Mouse (Mus musculus) hindbrain, embryonic 13.5 days (tissue): Measurements from ENCODE around the gene Dido1. TPM values are rescaled to one million over a fixed set of nuclear protein-coding genes. Genes with fewer than 3 reads are reported as not detected.
A peak's percentile ranks its signal among the peaks of the same experiment; 100 is the strongest.

Experiments
- ATAC-seq: fragments of 200-750 bp; cut with Nextera tagmentation; 2 replicates; pipeline ENCODE4 v1.8.0; 2017; ENCODE audit warnings: moderate TSS enrichment; ENCODE audit not compliant: low FRiP score
- H3K27ac ChIP-seq: fragments of 300-500 bp; sonication (generic); 2 replicates; pipeline ENCODE4 v1.5.1; 2015; ENCODE audit warnings: inconsistent platforms, mild to moderate bottlenecking, moderate library complexity
- H3K27me3 ChIP-seq: fragments of 300-500 bp; sonication (generic); 2 replicates; pipeline ENCODE4 v1.6.1; 2015; ENCODE audit warnings: mild to moderate bottlenecking, inconsistent platforms
- H3K36me3 ChIP-seq: fragments of 300-500 bp; sonication (generic); 2 replicates; pipeline ENCODE4 v1.6.1; 2015; ENCODE audit warnings: mild to moderate bottlenecking, inconsistent platforms
- H3K4me1 ChIP-seq: fragments of 300-500 bp; sonication (generic); replicated peaks from 2 replicates; pipeline ENCODE4 v1.6.1; 2015; ENCODE audit warnings: inconsistent platforms
- H3K4me2 ChIP-seq: fragments of 300-500 bp; sonication (generic); 2 replicates; pipeline ENCODE4 v1.6.1; 2015; ENCODE audit warnings: inconsistent platforms, mild to moderate bottlenecking, moderate library complexity
- H3K4me3 ChIP-seq: fragments of 300-500 bp; sonication (generic); 2 replicates; pipeline ENCODE4 v1.5.1; 2015; ENCODE audit warnings: mild to moderate bottlenecking, inconsistent platforms
- H3K9ac ChIP-seq: fragments of 300-500 bp; sonication (generic); 2 replicates; pipeline ENCODE4 v1.6.1; 2015; ENCODE audit warnings: mild to moderate bottlenecking, inconsistent platforms
- H3K9me3 ChIP-seq: fragments of 300-500 bp; sonication (generic); 2 replicates; pipeline ENCODE4 v1.6.1; 2016; ENCODE audit warnings: inconsistent platforms
- WGBS: fragments of 180-500 bp; shearing (Covaris S2); methylation state at CpG from one replicate; pipeline ENCODE4 v1.1.7; 2015; 5-methylcytosine and 5-hydroxymethylcytosine counted together
- polyA plus RNA-seq: library from polyadenylated mRNA; unstranded; fragments of >200 nt; fragmentation: Nextera tagmentation; extraction: Ambion mirVana; gene quantifications from 2 replicates; pipeline ENCODE4 v1.2.1, GENCODE M21; 2015

Gene Dido1
- polyA plus RNA-seq, 1 experiment from 2014 or later: 29.7 TPM

DNA sequence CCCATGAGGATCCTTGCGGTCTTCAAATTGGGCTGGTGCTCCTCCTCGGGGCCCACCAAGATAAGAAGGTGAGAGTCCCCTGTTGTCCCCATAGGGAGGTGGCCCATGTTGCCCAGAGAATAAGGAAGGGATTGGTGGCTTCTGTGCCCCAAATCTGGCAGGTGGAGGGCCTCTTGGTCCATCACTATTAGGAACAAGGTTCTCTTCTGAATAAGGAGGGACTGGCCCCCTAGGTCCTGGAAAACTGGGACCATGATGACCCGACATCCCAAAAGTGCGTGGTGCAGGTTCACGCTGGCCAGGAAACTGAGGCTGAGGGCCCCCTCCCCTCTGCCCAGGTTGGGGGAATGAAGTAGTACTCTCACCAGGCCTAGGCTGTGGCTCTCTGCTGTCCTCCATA is 49.3 kb downstream of the Dido1 start:
- no peak for ATAC-seq
- Histone ChIP-seq H3K4me3 (no peak overlapping the region), H3K27ac (no peak overlapping the region), H3K4me1 (peaks cover 12% of the 10 kb centered on the region), H3K9me3 (no peaks in the 10 kb centered on the region), H3K27me3 (no peaks in the 10 kb centered on the region), H3K9ac (0 out of 2 replicates have a peak overlapping the region, but pooled peaks have one; percentile 72), H3K36me3 (peaks cover 33% of the 10 kb centered on the region), H3K4me2 (no peak overlapping the region)
- WGBS: 96% methylated on average over 5 of the region's 5 CpGs

DNA sequence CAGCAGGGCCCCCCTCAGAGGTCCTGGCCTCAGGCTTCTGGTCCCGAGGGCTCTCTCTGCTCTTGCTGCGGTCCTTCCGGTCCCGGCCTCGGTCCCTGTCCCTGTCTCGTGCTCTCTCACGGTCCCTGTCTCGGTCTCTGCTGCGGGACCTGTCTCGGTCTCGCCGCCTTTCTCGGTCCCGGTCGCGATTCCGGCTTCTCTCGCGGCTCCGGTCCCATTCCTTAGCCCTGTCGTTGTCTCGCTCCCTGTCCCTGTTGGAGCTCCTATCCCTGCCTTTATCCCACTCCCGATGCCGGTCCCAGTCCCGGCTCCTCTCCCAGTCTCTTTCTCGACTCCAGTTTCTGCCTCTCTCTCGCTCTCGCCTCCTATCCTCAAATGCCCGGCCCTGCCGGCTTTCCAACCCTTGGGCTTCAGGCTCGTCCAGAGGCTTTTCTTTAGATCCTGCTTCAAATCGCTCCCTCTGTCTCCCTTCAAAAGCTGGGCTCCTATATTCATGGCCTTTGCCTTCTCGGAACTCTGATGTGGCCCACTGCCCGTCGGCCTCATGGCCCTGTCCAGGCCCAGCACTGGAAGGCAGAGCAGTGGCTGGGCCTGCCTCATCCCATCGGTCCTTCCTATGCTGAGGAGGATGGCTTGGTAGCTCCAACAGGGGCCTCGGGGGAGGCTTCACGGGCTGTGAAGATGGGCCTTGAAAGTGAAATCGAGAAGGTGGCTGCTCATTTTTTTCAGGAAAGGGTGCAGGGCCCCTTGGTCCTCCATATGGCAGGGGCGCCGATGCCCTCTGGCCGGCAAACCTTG is 50.2 kb downstream of the Dido1 start:
- Histone ChIP-seq H3K4me2 (peak overlapping the region; percentile 52), H3K4me3 (peak overlapping the region; percentile 17; the same call in 1 of the 2 replicates), H3K9me3 (no peaks in the 10 kb centered on the region), H3K27ac (no peak overlapping the region), H3K36me3 (peaks cover 24% of the 10 kb centered on the region), H3K4me1 (peaks cover 12% of the 10 kb centered on the region), H3K9ac (peak overlapping the region; percentile 72), H3K27me3 (no peaks in the 10 kb centered on the region)
- WGBS: 29% methylated on average over 42 of the region's 42 CpGs
- peak; percentile 30; the same call in 1 of the 2 replicates for ATAC-seq

DNA sequence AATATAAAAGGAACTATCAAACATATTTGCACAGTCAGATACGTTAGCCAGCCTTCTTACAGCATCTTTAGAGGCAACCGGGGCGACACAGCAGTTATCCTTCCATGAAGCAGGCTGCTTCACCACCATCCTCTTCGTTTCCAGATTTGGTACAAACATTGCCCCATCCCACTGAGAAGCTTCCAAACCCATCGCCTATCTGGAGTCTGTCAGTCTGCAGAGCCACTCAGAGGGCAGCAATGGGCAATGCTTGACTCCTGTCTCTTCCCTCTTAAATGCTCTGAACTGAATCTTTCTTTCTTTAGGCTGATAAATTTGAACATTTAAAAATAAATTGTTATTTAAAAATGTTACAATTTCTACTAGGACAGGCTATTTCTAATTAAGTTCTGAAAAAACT is 51.4 kb downstream of the Dido1 start:
- Histone ChIP-seq H3K27ac (no peak overlapping the region), H3K4me1 (peaks cover 12% of the 10 kb centered on the region), H3K36me3 (peaks cover 20% of the 10 kb centered on the region), H3K4me3 (no peak overlapping the region), H3K27me3 (no peaks in the 10 kb centered on the region), H3K4me2 (no peak overlapping the region), H3K9me3 (no peaks in the 10 kb centered on the region), H3K9ac (no peak overlapping the region)
- WGBS: 94% methylated on average over 5 of the region's 5 CpGs
- ATAC-seq: no peak

DNA sequence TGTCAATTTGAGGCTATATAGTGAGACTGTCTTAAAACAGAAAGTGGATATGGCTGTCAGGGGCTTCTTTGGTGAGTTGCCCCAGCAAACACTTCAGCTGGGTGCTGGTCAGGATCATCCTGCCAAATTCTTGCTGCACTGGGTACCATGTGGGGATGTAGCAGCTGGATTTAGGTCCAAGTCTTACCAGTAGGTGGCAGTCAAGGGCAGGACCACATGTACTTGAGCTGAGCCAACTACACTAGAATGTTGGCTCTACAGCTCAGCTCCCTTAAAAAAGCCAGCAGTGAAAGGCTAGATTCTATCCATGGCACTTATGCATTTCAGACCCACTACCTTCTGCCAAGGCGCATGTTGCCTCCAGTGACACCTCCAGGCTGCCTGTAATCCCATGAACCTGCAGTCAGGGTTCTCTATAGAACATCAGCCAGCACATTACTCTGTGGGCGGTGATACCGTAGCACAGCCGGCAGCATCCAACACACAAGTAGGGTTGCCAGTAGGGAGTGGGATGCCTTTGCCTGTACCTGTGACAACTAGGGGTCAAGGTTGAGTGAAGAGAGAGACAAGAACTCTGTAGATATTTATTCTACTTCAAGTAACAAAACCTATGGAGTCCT is 52.3 kb downstream of the Dido1 start:
- peak; percentile 61; the same call in 1 of the 2 replicates for ATAC-seq
- no peak overlapping the region for H3K4me2 ChIP-seq
- no peak overlapping the region for H3K4me3 ChIP-seq
- peaks cover 12% of the 10 kb centered on the region for H3K4me1 ChIP-seq
- H3K27ac ChIP-seq: no peak overlapping the region
- H3K36me3 ChIP-seq: peaks cover 20% of the 10 kb centered on the region
- WGBS: 73% methylated on average over 4 of the region's 4 CpGs
- H3K9ac ChIP-seq: no peak overlapping the region
- no peaks in the 10 kb centered on the region for H3K9me3 ChIP-seq
- H3K27me3 ChIP-seq: no peaks in the 10 kb centered on the region

GRCm38 (mm10) chr2:180655150-180655549 is 54.6 kb downstream of the Dido1 start:
- 29% methylated on average over 6 of the region's 6 CpGs for WGBS

GRCm38 (mm10) chr2:180654666-180655065 is 55.1 kb downstream of the Dido1 start:
- no peak overlapping the region for H3K4me3 ChIP-seq
- H3K9ac ChIP-seq: no peak overlapping the region
- H3K9me3 ChIP-seq: no peaks in the 10 kb centered on the region
- ATAC-seq: no peak
- no peaks in the 10 kb centered on the region for H3K27me3 ChIP-seq
- H3K4me2 ChIP-seq: no peak overlapping the region
- H3K36me3 ChIP-seq: no peaks in the 10 kb centered on the region
- H3K27ac ChIP-seq: no peak overlapping the region
- 86% methylated on average over 7 of the region's 7 CpGs for WGBS
- H3K4me1 ChIP-seq: peaks cover 6% of the 10 kb centered on the region

More at GRCm38 (mm10) chr2:180655150-180655549, 54.6 kb downstream of the Dido1 start:
- Histone ChIP-seq H3K4me1 (peaks cover 11% of the 10 kb centered on the region), H3K9ac (no peak overlapping the region), H3K4me2 (no peak overlapping the region), H3K27ac (no peak overlapping the region), H3K27me3 (no peaks in the 10 kb centered on the region), H3K4me3 (no peak overlapping the region), H3K9me3 (no peaks in the 10 kb centered on the region), H3K36me3 (no peaks in the 10 kb centered on the region; the same call in 1 of the 2 replicates)
- no peak for ATAC-seq

GRCm38 (mm10) chr2:180646841-180647240 is 63.0 kb downstream of the Dido1 start:
- Histone ChIP-seq H3K27me3 (peaks cover 42% of the 10 kb centered on the region), H3K9ac (no peak overlapping the region), H3K9me3 (peaks cover 20% of the 10 kb centered on the region), H3K36me3 (peaks cover 3% of the 10 kb centered on the region; the same call in 1 of the 2 replicates), H3K4me3 (no peak overlapping the region), H3K4me1 (peaks cover 3% of the 10 kb centered on the region; the same call in 1 of the 2 replicates), H3K27ac (no peak overlapping the region), H3K4me2 (no peak overlapping the region)
- ATAC-seq: no peak

DNA sequence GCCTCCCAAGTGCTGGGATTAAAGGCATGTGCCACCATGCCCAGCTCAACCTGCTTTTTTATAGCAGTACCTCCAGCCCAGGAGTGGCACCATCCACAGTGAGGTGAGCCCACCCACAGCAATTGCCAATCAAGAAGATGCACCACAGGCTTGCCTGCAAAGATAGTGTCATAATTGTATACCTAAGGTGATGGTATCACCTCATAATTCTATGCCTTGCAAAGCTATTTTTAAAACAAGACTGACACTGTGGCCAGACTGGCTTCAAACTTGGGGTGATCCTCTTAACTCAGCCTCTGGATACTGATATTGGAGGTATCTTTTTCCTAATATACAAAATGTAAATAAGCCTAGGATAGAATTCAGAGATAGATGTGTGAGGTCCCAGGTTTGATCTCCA is 66.2 kb downstream of the Dido1 start:
- peaks cover 6% of the 10 kb centered on the region; the same call in 1 of the 2 replicates for H3K4me1 ChIP-seq
- H3K36me3 ChIP-seq: peaks cover 3% of the 10 kb centered on the region; the same call in 1 of the 2 replicates
- H3K4me2 ChIP-seq: no peak overlapping the region
- no peak for ATAC-seq
- H3K9ac ChIP-seq: no peak overlapping the region
- H3K27me3 ChIP-seq: peaks cover 68% of the 10 kb centered on the region
- no peak overlapping the region for H3K27ac ChIP-seq
- peaks cover 20% of the 10 kb centered on the region for H3K9me3 ChIP-seq
- no peak overlapping the region for H3K4me3 ChIP-seq

DNA sequence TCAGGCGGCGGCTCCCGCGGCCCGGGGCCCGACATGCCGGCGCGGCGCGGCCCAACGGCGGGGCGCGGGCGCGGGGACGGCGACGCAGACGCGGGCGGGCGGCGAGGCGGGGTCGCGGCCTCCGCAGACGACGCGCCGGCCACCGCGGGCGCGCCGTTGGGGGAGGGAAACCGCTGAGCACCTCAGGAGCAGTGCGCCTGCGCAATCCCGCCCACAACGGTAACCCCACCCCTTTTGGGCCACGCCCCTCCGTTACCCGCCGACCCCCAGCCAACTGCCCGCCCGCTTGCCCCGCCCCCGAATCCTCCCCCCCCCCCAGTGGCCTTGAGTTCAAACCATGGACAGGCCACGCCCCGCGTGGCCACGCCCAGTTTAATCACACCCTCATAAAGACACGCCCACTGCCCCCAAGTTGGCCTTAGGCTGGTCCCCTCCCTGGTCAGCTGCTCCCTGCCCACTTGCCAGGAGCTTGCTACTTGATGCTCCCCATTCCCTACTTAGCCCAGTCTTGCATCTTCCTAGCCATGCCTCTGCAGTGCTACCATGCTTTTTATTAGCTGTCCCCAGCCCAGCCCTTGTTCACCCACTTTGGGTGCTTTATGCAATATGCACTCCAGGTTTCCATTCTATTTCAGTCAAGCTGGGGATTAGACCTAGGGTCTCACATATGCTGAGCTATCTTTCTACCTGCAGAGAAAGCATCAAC is 67.1 kb downstream of the Dido1 start, which contains the start of gene Tcfl5:
Tcfl5 (minus strand) TSS at position 154 of the 706 bp plus-strand sequence.
- Histone ChIP-seq H3K9ac (peak within 1 kb of the TSS; percentile 43; the same call in 1 of the 2 replicates), H3K4me1 (peaks cover 6% of the 10 kb centered on the region; the same call in 1 of the 2 replicates), H3K4me2 (peak within 1 kb of the TSS; percentile 53), H3K27me3 (peaks cover 64% of the 10 kb centered on the region), H3K9me3 (peaks cover 20% of the 10 kb centered on the region), H3K27ac (no peak within 1 kb of the TSS), H3K36me3 (peaks cover 3% of the 10 kb centered on the region; the same call in 1 of the 2 replicates), H3K4me3 (peak within 1 kb of the TSS; percentile 43)
- WGBS: 6% methylated on average over 38 of the region's 56 CpGs
- ATAC-seq: no peak

DNA sequence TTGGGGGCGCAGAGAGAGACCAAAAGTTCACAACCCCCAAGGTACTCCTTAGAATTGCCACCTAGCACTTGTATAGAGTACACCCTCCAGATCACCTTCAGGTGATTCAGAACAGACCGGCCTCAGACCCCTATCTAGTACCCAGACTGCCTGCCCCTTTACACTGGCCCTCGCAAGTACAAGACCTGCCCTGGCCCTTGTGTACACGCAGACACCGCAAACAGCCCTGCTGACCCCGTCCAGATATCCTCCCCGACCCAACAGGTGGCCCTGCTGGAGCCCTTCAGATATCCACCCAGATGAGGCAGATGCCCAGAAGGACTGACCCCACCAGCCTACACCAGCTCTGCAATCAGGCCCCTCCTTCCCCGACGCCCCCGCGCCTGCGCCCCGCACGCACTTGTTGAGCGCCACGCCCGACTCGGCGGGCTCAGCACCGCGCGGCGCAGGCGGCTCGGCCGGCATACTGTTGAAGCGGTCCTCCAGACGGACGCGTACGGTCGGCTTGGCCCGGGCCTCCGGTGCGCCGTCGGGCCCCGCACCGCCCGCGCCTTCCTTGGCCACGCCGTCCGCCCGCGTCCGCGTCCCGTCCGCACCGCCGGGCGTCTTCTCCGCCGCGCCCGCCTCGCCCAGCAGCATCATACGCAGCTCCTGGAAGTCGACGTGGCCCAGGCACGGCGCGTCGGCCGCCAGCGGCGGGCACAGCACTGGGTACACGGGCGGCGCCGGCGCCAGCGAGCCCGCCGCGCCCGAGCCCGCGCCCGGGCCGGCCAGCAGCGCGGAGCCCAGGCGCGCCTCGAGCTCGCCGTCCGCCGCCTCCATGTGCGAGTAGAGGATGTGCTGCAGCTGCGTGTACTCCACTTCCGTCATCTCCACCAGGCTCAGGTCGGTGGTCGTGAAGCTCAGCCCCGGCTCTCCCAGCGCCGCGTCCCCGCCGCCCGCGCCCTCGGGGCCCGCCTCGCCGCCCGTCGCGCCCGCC is 67.9 kb downstream of the Dido1 start:
- peaks cover 6% of the 10 kb centered on the region; the same call in 1 of the 2 replicates for H3K4me1 ChIP-seq
- WGBS: 4% methylated on average over 96 of the region's 112 CpGs
- H3K4me3 ChIP-seq: peak overlapping the region; percentile 43
- H3K27ac ChIP-seq: no peak overlapping the region
- peaks cover 62% of the 10 kb centered on the region for H3K27me3 ChIP-seq
- 0 out of 2 replicates have a peak, but pooled peaks have one; percentile 36 for ATAC-seq
- H3K9me3 ChIP-seq: peaks cover 20% of the 10 kb centered on the region
- H3K9ac ChIP-seq: peak overlapping the region; percentile 43; the same call in 1 of the 2 replicates
- peak overlapping the region; percentile 53 for H3K4me2 ChIP-seq
- peaks cover 3% of the 10 kb centered on the region; the same call in 1 of the 2 replicates for H3K36me3 ChIP-seq

DNA sequence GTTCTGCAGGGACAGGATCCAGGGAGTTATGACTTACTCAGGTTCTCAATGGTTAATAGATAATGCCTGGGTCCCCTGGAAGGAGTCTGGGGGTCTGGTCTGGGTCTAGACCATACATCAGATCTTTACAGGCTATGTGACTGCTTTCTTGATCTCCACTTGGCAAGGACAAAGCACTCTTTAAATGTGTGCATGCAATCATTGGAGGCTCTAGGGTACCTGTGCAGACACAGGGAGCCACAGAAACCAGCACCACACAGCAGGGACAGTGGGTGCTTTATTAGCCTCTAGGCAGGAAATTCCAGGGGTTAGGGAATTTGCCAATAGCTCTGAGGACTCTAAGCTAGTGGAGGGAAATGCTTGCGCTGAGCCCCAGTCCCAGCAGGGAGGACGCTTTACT is 97.9 kb downstream of the Dido1 start:
- H3K27me3 ChIP-seq: no peaks in the 10 kb centered on the region
- no peaks in the 10 kb centered on the region for H3K4me1 ChIP-seq
- no peak overlapping the region for H3K4me2 ChIP-seq
- peaks cover 13% of the 10 kb centered on the region; the same call in 1 of the 2 replicates for H3K36me3 ChIP-seq
- no peak for ATAC-seq
- no peak overlapping the region for H3K9ac ChIP-seq
- 74% methylated on average over 2 of the region's 2 CpGs for WGBS
- no peak overlapping the region for H3K4me3 ChIP-seq
- no peaks in the 10 kb centered on the region for H3K9me3 ChIP-seq
- H3K27ac ChIP-seq: no peak overlapping the region
